Mouse (Mus musculus) megakaryocyte, embryonic 14.5 days (primary cell): ENCODE data around the gene Syce3.

Experiments used
- FLI1 ChIP-seq: IDR thresholded peaks from 2 replicates; pipeline ENCODE4 v1.6.1; 2012; ENCODE audit warnings: low read length, inconsistent platforms, mixed read lengths
- GATA1 ChIP-seq: IDR thresholded peaks from 3 replicates; pipeline ENCODE4 v1.6.1; 2012; ENCODE audit warnings: mixed read lengths, low read length, inconsistent platforms, borderline replicate concordance

GRCm38 (mm10) chr15:89351302-89351701 is 59.0 kb downstream of the Syce3 start:
- TF ChIP-seq FLI1 (no peak), GATA1 (no peak)
